Comparison of ENCODE assay signal across 15 mouse cellular contexts in the genomic region with DNA sequence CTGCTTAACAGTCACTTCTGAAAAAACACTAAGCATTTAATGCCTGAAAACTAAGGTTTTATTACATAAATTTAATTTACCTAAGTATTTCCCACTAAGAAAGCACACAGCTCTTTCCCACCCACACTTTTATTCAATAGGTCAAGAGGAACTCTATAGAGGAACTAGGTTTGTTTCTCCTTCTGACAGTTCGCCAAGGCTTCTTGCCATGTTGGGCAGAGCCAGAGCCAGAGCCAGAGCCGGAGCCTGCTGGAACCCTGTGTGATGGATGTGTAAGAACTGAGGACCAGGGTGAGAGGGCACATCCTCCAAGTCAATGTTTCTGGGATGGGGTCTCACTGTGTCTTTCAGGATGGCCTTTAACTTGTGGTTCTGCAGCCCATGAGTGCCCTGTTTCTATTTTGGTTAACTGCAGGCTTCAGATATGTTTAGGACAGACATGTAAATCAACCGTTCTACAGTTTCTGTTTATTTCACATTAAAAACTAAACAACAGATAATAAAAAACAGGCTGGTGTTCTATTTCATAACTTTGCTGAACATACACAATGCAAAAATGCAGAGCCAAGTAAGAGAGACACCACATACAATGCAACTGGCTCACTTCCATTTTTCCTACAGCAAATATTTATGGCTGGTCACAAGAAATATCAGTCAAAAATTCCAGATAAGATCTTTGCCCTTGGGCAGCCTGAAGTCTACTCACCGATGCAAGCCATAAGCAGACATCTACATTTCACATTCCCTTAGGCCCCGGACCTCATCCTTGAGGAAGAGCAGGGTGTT.
DNase-seq lines count a peak whose midpoint lies in the region; ATAC-seq and TF ChIP-seq lines count a peak whose summit lies in the region.
"Had no signal": no experiment of that assay in that cellular context is flagged by ENCODE, and none has a peak within 500 bp of the region (broad histone marks: within the 10 kb centered on the region; RNA-seq: fewer than 3 reads in every experiment).

No protein-coding gene starts in this region.

- H3K4me1 ChIP-seq in kidney, adult 2 months (ENCODE audit: control insufficient read depth, insufficient read depth, low read length): peaks cover 27% of the 10 kb centered on the region
- peaks cover 33% of the 10 kb centered on the region for H3K4me1 ChIP-seq in lung, embryonic 16.5 days (replicated peaks; ENCODE audit: control insufficient read depth, insufficient read depth, low read length)
- H3K4me1 ChIP-seq in embryonic facial prominence, embryonic 15.5 days: peaks cover 31% of the 10 kb centered on the region

- no peak overlapping the region for H3K4me3 ChIP-seq in kidney, adult 2 months (ENCODE audit: insufficient read depth, low read depth, low read length)
- no peak overlapping the region for H3K4me3 ChIP-seq in lung, embryonic 16.5 days (ENCODE audit: low read length)
- no peak overlapping the region for H3K4me3 ChIP-seq in embryonic facial prominence, embryonic 15.5 days (replicated peaks)
- H3K4me3 ChIP-seq: midbrain, embryonic 12.5 days; neural tube, embryonic 12.5 days had no signal

- DNase-seq in kidney, adult 2 months: peak; percentile 25
- DNase-seq in kidney, postnatal 10 days: no peak
- no peak for DNase-seq in lung, postnatal 14 days
- DNase-seq in adrenal gland, postnatal 14 days: no peak
- DNase-seq in right cerebral cortex, adult 2 months (ENCODE audit: low spot score in 2 of 2): no peak
- DNase-seq: cerebellum, postnatal 36 days; left cerebral cortex, postnatal 4 days; retina, postnatal 1 day; thymus, adult 2 months had no signal

- no peak overlapping the region for H3K27ac ChIP-seq in kidney, adult 2 months (ENCODE audit: insufficient read depth, low read depth, low read length)
- H3K27ac ChIP-seq in lung, embryonic 16.5 days (ENCODE audit: low read length): peak overlapping the region; percentile 64
- H3K27ac ChIP-seq in embryonic facial prominence, embryonic 15.5 days (replicated peaks): peak overlapping the region; percentile 61
- H3K27ac ChIP-seq: midbrain, embryonic 12.5 days; neural tube, embryonic 12.5 days had no signal

- TF ChIP-seq CTCF in kidney, adult 2 months (conservative IDR thresholded peaks at IDR 0.05; ENCODE audit: insufficient read depth, insufficient read length, low read depth, low read length): no peak

- no peaks in the 10 kb centered on the region for H3K9me3 ChIP-seq in lung, embryonic 16.5 days (ENCODE audit: control insufficient read depth, low read length)
- no peaks in the 10 kb centered on the region for H3K9me3 ChIP-seq in embryonic facial prominence, embryonic 15.5 days (replicated peaks)
- H3K9me3 ChIP-seq: midbrain, embryonic 12.5 days; neural tube, embryonic 12.5 days had no signal

- no peak for TF ChIP-seq POLR2A in kidney, adult 2 months (IDR thresholded peaks at IDR 0.05; ENCODE audit: low read depth, low read length)

- WGBS in kidney, adult 2 months: 47% methylated on average over 5 of the region's 5 CpGs
- 44% methylated on average over 5 of the region's 5 CpGs for WGBS in lung, embryonic 16.5 days
- WGBS in embryonic facial prominence, embryonic 15.5 days: 50% methylated on average over 5 of the region's 5 CpGs

- no peaks in the 10 kb centered on the region for H3K36me3 ChIP-seq in kidney, adult 2 months (ENCODE audit: control insufficient read depth, insufficient read depth, low read length)
- 0 out of 2 replicates have a peak, but pooled peaks cover 2% of the 10 kb centered on the region for H3K36me3 ChIP-seq in lung, embryonic 16.5 days (ENCODE audit: control insufficient read depth, insufficient read depth, low read length)
- H3K36me3 ChIP-seq in embryonic facial prominence, embryonic 15.5 days: 0 out of 2 replicates have a peak, but pooled peaks cover 9% of the 10 kb centered on the region

- no peaks in the 10 kb centered on the region for H3K27me3 ChIP-seq in kidney, adult 2 months (replicated peaks; ENCODE audit: control insufficient read depth, insufficient read depth, low read length)
- H3K27me3 ChIP-seq in lung, embryonic 16.5 days (ENCODE audit: control insufficient read depth, insufficient read depth, low read depth, low read length): no peaks in the 10 kb centered on the region
- H3K27me3 ChIP-seq in embryonic facial prominence, embryonic 15.5 days: no peaks in the 10 kb centered on the region
- H3K27me3 ChIP-seq: midbrain, embryonic 12.5 days; neural tube, embryonic 12.5 days; Patski had no signal

- no peak overlapping the region for H3K9ac ChIP-seq in lung, embryonic 16.5 days (ENCODE audit: low read length)
- no peak overlapping the region for H3K9ac ChIP-seq in embryonic facial prominence, embryonic 15.5 days
- H3K9ac ChIP-seq: midbrain, embryonic 12.5 days; neural tube, embryonic 12.5 days had no signal

- H3K4me2 ChIP-seq in lung, embryonic 16.5 days (ENCODE audit: low read depth, low read length): no peak overlapping the region
- no peak overlapping the region for H3K4me2 ChIP-seq in embryonic facial prominence, embryonic 15.5 days (replicated peaks)
- H3K4me2 ChIP-seq: midbrain, embryonic 12.5 days; neural tube, embryonic 12.5 days had no signal

- peak; percentile 73 for ATAC-seq in lung, embryonic 16.5 days (ENCODE audit: low read depth)
- ATAC-seq in embryonic facial prominence, embryonic 15.5 days (ENCODE audit: insufficient number of reproducible peaks, low FRiP score, low TSS enrichment, low read depth): no peak; the same call in 1 of the 2 replicates
- peak; percentile 49; the same call in 1 of the 2 replicates for ATAC-seq in monocyte, adult 5-6 weeks (replicated peaks; ENCODE audit: insufficient number of reproducible peaks, low FRiP score, low TSS enrichment, poor library complexity, severe bottlenecking)
- ATAC-seq: Patski had no signal
